Mouse (Mus musculus) v-Abl transformed pro-B cells (cell line): ENCODE measurements at regions not wholly inside any gene's neighbourhood (a gene's known extent, or its start where the extent isn't known, plus 50 kb on each side); places are given as distances from the start of the nearest gene placed in this dataset.

ENCODE experiments used
- in situ Hi-C, 2 experiments: fragments of 400-800 bp; cut with MboI; formaldehyde crosslinking; loops; one replicate each; pipeline ENCODE4 v1.15.1; 2025; ENCODE audit not compliant: unreplicated experiment in 2 of 2

DNA sequence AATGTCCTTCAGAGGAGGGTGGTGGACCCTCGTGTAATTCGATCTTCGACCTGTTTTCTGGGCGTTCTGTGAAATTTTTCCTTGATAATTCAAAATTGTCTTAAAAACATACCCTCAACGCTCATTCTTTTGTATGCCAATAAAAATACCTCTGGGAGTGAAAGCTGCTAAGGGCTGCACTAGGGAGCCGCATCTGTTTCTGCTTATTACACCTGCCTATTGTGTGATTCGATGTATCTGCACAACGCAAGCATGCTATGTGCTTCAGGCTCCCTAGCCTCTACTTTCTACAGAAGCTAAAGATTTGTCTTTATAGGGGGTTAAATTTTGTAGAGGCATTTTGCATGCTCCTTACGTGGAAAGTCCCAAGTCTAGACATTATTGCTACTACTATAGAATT, 123.7 kb upstream of the Tank start:
- in situ Hi-C loops: loop anchor here (5.0 to 25.0 kb wide), 6 partner anchors 732 to 1942 kb away; partner anchors contain the start of gene Itgb6 (in 1 of the 2)

DNA sequence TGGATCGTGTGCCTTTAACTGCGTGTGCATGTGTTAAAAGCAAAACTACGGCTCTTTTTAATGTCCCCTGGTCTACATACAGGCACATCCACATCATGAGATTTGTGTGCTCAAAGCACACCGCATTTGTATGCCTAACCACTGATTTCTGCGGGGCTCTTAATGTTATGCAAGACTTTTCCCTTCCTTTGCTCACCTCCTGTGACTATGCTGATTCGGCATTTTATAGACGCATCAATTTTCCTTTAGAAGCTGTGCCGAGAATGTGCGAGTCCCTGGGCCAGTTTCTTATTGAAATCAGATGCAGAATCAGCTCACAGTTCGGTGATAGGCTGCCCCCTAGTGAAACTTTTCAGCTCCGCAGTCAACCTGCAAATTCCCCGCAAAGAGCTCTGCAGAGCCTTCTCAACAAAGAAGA, 124.1 kb upstream of the Tank start:
- in situ Hi-C loops: loop anchor here (5.0 to 25.0 kb wide), 6 partner anchors 732 to 1942 kb away; partner anchors contain the start of gene Itgb6 (in 1 of the 2)

DNA sequence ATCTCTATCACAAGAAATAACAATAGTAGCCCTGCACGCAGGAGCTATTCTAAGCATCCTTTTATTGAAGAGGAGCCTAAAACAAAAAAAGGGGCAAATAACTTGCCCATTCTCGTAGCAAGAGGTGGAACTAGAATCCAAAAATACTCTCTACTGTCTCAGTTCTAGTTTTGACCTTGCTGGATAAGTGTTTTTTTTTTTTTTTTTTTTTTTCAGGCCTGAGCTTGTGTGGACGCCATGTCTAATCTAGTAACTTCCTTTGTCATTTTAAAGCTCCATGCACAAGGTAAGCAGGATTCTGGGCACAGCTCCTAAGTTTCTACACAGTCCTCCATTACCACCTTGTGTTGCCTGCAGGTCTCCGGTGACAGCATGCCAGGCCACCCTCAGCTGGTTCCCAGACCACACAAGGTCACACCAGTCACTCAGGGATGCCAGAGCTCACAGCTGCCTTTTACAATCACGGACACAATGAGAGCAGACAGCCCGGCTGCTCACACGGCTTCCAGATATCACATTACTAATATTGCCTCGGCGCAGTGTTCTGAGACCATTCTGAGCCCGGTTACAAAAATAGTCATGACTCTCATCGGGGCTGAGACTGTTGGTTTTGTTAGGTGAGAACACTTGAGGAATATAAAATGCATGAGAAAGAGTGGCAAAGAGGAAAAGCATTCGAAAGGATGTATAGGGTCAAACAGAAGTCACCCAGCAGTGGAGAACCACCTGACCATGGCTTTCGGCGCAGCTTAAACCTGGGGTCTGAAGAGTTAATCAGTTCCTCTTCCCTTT, 124.7 kb upstream of the Tank start:
- in situ Hi-C loops: loop anchor here (5.0 to 25.0 kb wide), 6 partner anchors 731 to 1941 kb away; partner anchors contain the start of gene Itgb6 (in 1 of the 2)

- in situ Hi-C loops: loop anchor here (5.0 to 25.0 kb wide), 6 partner anchors 730 to 1940 kb away; partner anchors contain the start of gene Itgb6 (in 1 of the 2)
These were observed 125.8 kb upstream of the Tank start for GRCm38 (mm10) chr2:61452581-61452980.

DNA sequence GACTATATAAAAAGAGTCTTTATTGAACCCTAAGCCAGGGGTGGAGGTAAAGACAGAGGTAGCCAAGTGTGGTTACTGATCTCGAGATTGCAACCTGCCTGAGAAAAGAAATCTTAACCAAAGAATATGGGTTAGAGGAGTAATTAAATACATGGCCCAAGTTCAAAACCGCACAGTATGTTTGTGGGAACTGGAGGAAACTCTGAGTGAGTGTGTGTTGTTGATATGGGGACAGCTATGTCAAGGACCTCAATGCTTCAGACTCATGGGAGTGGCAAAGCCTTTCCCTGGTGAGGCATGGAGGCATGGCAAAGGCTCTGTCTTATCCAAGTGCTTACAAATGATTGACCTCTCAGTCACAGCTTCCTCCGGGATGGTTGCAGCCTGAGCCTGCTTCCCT, 127.7 kb upstream of the Tank start:
- in situ Hi-C loops: loop anchor here (5.0 to 25.0 kb wide), 6 partner anchors 728 to 1938 kb away; partner anchors contain the start of gene Itgb6 (in 1 of the 2)

DNA sequence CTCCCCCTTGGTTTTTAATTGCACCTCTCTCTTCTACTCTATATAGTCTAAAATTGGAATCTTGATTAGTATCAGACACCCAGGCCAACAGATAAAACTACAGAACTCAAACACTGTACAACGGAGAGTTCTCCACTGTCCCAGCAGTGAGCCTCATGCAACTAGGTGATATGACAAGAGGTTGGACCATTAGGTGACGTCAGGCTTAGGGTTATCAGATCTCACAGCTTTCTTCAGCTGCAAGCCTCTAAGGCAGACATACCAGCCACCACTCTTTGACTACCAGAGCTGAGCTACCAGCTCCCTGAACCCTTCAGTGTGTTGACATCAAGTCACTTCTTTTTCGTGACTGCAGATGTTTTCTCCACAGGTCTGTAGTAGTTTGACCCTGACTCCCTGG, 141.8 kb upstream of the Tank start:
- in situ Hi-C loops: no loop called here

DNA sequence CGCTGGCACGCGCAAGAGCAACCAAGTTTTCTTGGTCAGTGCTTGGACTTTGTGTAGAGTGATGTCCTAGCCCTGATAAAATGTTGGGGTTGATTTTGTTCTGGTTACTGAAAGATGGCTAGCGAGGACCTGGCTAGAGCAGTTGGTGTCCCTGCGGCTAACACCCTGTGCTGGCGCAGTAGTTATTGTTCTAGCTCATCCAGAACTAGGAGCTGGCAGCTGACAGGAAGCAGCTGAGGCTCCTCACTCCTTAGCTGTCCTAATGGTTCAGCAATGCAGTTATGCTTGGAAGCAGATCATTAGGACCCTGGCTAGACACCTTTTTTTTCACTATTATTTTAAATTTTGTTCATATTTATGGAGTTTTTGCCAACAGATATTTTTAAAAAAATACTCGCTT, 170.5 kb upstream of the Tank start:
- in situ Hi-C loops: no loop called here

DNA sequence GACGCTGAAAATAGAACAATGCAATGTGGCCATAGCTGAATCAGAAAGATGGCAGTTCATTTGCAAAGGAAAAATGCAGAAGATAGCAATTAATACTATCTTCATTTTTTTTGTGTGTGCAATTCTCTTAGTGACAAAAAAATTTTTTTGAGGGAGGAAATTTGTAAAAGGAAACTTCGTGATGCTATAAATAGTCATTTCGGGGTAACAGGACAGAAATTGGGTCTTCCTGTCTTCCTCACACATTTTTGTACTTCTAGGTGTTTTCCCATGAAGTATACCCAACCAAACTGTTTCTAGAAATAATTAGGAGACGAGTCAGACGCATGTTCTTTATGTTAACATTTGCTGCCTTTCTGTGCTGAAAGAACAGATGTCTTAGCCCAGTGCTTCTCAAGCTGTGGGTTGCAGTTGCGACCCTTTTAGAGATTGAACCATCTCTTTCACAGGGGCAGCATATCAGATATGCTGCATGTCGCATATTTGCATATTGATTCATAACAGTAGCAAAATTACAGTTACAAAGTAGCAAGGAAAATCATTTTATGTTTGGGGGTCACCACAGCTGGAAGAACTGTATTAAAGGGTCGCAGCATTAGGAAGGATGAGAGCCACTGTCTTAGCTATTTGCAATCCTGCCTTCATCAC, 172.2 kb upstream of the Tank start:
- in situ Hi-C loops: no loop called here

GRCm38 (mm10) chr2:61405261-61405660, 173.1 kb upstream of the Tank start:
- in situ Hi-C loops: no loop called here

DNA sequence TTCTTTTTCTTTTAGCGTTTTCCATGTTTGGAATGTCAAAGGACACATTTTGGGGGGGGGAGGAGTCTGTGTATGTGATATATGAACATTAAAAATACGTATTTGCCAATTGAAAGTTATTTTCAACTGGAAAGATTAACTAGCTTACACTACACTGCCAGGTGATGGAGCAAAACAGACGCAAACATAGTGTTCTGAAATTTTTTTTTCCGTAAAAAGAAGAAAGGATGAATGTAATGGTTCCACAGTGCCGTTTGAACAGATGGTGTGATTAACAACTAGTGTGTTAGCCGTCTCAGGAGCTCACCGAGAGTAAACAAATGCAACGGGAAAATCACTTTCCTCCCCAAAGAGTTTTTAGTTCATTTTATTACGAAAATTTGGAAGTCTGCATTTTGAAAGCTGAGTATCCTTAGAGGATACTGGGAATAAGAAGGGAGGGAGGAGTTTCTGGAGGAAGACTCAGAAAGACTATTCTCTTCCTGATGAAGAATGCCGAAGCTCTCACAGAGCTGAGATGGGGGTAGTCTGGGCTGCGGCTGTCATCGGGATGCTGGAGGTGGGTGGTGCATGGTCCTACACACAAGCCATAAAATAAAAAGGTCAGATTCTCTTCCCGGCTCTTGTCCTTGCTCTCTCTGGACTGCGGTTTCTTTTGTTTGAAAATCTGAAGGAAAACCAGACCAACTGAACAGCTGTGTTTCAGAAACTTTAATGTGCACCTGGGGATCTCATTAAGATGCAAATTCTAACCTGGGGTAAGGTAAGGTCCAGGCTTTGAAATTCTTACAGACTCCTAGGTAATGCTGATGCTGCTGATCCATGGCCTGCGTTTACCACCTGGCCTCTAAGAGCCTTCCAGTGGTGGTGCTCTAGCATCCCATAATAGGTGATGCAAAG, 175.5 kb upstream of the Tank start:
- in situ Hi-C loops: no loop called here

DNA sequence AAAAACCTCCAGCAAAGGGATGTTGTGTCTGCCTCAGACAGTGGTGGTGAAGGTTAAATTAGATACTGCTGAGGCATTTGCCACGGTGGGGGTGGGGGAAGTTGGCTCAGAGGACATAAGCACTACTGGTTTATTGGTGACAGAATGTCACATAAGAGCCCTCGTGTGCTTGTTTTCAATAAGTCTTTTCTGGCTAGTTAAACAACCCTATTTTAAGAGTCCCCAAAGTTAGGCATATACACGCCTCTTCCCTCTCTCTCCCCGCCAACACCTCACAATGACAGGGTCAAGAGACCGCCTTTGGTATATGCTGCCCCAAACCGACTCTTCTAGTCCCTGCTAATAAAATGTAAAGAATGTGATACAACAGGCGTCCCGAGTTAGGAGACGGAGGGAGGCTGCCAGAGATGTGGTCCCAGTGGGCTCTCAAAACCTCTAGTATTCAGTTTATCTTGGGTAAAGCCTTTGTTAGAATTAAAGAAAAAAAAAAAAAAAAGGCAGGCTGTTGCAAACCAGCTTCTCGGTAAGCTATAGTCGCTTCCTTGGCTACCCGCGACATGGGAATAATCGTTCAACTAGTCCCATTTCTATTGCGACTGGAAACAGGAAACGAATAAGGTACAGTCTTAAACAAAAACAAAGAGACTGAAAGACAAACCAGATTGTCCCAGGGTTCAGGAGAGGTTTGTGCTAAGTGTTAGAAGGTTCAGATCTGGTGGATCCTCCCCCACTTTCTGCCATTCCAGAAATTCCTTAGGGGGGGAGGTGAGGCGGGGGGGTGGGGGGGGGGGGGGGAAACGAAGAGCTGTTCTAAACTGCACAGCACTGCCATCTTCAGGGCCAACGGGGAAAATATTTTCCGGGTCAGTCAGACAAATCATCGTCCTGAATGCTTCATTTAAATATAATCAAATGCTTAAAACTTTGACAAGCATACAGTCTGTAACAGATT, 176.5 kb upstream of the Tank start:
- in situ Hi-C loops: no loop called here

- in situ Hi-C loops: no loop called here
These were observed 179.8 kb upstream of the Tank start for GRCm38 (mm10) chr2:61398633-61399032.

GRCm38 (mm10) chr2:61389622-61390021, 188.8 kb upstream of the Tank start:
- in situ Hi-C loops: no loop called here

GRCm38 (mm10) chr2:61389207-61389606, 189.2 kb upstream of the Tank start:
- in situ Hi-C loops: no loop called here

DNA sequence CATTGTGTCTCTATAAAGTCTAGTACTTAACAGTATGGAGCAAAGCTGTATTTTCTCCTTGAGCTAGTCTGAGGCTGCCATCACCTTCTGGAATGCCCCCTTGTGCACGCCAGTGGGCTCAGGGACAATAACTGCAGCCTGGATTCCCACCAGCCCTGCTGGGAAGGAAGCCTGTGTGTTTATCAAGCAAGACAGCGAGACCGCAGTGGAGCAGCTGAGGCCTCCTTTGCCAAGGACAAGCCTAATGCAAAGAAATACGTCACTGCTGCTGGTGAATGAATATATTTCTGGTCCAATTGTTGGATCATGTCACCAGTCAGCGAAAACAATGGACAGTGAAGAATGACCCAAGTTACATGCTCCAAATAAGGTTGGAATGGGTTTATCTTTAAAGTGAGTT, 190.8 kb upstream of the Tank start:
- in situ Hi-C loops: no loop called here

GRCm38 (mm10) chr2:61386966-61387365, 191.4 kb upstream of the Tank start:
- in situ Hi-C loops: no loop called here

- in situ Hi-C loops: no loop called here
These were observed 193.9 kb upstream of the Tank start for GRCm38 (mm10) chr2:61384467-61384866.

DNA sequence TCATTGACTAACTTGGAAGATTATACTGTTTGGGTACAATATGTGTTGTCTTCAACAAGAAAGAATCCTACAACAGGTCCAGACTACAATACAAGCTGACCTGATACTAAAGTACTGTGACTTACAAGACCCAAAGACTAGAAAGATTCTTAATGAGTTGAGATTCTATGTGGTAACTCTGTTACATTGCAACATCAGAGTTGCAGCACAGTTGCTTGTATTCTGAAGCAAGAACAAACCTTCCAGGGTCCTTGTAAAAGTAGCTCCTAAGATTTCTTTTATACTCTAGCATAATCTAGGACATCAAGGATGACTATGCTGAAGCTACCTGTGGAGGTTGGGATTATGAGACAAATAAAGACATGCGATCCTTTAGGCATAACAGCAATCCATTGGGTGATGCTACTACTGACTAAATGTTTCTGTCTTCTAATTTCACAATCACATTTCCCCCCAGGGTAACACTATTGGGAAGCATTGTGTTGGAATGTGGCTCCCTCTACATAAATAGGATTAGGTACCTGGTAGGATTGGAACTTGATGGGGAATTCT, 194.6 kb upstream of the Tank start:
- in situ Hi-C loops: no loop called here

DNA sequence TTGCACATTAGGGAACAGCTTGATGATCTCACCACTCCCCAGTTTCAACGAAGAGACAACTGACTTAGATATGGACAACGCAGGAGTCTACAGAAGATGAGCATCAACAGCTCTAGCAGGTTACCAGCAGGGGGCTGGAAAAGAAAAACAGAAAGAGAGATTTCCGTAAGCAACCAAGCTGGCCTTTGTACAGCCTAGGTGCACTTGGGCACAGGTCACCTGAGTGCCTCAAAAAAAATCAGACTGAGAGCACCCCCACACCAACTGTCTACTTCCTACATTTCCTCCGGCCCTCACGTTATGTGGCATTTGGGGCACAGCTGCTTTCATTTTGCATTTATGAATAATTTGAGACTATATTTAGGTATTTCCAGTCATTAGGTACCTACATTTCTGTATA, 199.3 kb upstream of the Tank start:
- in situ Hi-C loops: no loop called here
